Mouse (Mus musculus) bone marrow macrophage, adult 2 months (primary cell): ENCODE results near the gene 9530053A07Rik.

Source experiments
- CTCF ChIP-seq: IDR thresholded peaks from 2 replicates; pipeline ENCODE4 v1.5.1; 2012; ENCODE audit warnings: low read depth, mild to moderate bottlenecking, low read length, moderate library complexity
- POLR2A ChIP-seq: IDR thresholded peaks from 2 replicates; pipeline ENCODE4 v1.6.1; 2012; ENCODE audit warnings: mild to moderate bottlenecking, low read depth, low read length, borderline replicate concordance

GRCm38 (mm10) chr7:28149841-28150240 lies 20.6 kb downstream of the 9530053A07Rik start:
- no peak for TF ChIP-seq POLR2A
- no peak for TF ChIP-seq CTCF
